In genomic region chr17:36832694-36833093, GRCm38 (mm10) we compare ENCODE assay signal across 26 mouse cellular contexts. TPM values are rescaled to one million over a fixed set of nuclear protein-coding genes. Genes with fewer than 3 reads are reported as not detected.
"Had no signal": no experiment of that assay in that cellular context is flagged by ENCODE, and none has a peak within 500 bp of the region (broad histone marks: within the 10 kb centered on the region; RNA-seq: fewer than 3 reads in every experiment).

No protein-coding gene starts in this region.

- DNase-seq: liver, postnatal 0 days; lung, adult 2 months; lung, postnatal 14 days; lung, postnatal 36 days; right cerebral cortex, postnatal 14 days; thymus, adult 2 months; thymus, postnatal 25 days; thymus, postnatal 4 days had no signal

- H3K27ac ChIP-seq: lung, embryonic 15.5 days; macrophage; midbrain, embryonic 13.5 days; midbrain, embryonic 15.5 days; neural tube, embryonic 12.5 days; stomach, embryonic 15.5 days; stomach, postnatal 0 days had no signal

- ATAC-seq: liver, postnatal 0 days; lung, postnatal 0 days; midbrain, embryonic 13.5 days; midbrain, embryonic 15.5 days had no signal

- H3K4me3 ChIP-seq: lung, embryonic 15.5 days; midbrain, embryonic 13.5 days; midbrain, embryonic 15.5 days; neural tube, embryonic 12.5 days; stomach, embryonic 15.5 days had no signal

- H3K27me3 ChIP-seq: lung, embryonic 15.5 days; neural tube, embryonic 12.5 days; stomach, embryonic 15.5 days had no signal

- H3K9me3 ChIP-seq: lung, embryonic 15.5 days; midbrain, embryonic 13.5 days; midbrain, embryonic 15.5 days; neural tube, embryonic 12.5 days; stomach, embryonic 15.5 days had no signal

- H3K36me3 ChIP-seq: lung, embryonic 15.5 days; midbrain, embryonic 13.5 days; midbrain, embryonic 15.5 days; neural tube, embryonic 12.5 days; stomach, embryonic 15.5 days had no signal

RNA-seq across cellular contexts. Expression of gene H2-M10.6, which starts 20.7 kb away (rescaled TPM):
- total RNA-seq: megakaryocyte progenitor cell, adult 5-6 weeks; megakaryocyte-erythroid progenitor cell, adult 5-6 weeks; midbrain, postnatal 0 days; monocyte, adult 5-6 weeks; neutrophil, adult 5-6 weeks had no signal
- polyA plus RNA-seq: liver, postnatal 0 days; lung, adult 2 months; lung, embryonic 15.5 days; lung, postnatal 0 days; macrophage; midbrain, embryonic 11.5 days; midbrain, embryonic 13.5 days; midbrain, embryonic 15.5 days; midbrain, postnatal 0 days; neural tube, embryonic 12.5 days; neural tube, embryonic 14.5 days; spleen, adult 2 months; stomach, embryonic 15.5 days; stomach, postnatal 0 days; testis, adult 2 months; thymus, adult 2 months; urinary bladder, adult 2 months had no signal

RNA-seq across cellular contexts. Expression of gene Trim15, which starts 34.3 kb away (rescaled TPM):
- total RNA-seq: megakaryocyte progenitor cell, adult 5-6 weeks; megakaryocyte-erythroid progenitor cell, adult 5-6 weeks; monocyte, adult 5-6 weeks; neutrophil, adult 5-6 weeks had no signal
- polyA plus RNA-seq: macrophage; testis, adult 2 months; urinary bladder, adult 2 months had no signal

RNA-seq across cellular contexts. Expression of gene Trim10, which starts 36.7 kb away (rescaled TPM):
- polyA plus RNA-seq: macrophage; testis, adult 2 months; thymus, adult 2 months had no signal

RNA-seq across cellular contexts. Expression of gene Trim40, which starts 57.2 kb away (rescaled TPM):
- total RNA-seq: megakaryocyte progenitor cell, adult 5-6 weeks; megakaryocyte-erythroid progenitor cell, adult 5-6 weeks; midbrain, postnatal 0 days; monocyte, adult 5-6 weeks; neutrophil, adult 5-6 weeks had no signal
- polyA plus RNA-seq: liver, postnatal 0 days; lung, embryonic 15.5 days; lung, postnatal 0 days; macrophage; midbrain, embryonic 11.5 days; midbrain, embryonic 13.5 days; midbrain, embryonic 15.5 days; neural tube, embryonic 12.5 days; neural tube, embryonic 14.5 days; testis, adult 2 months had no signal
